ENCODE assay signal across 25 mouse cellular contexts in genomic region chr6:79401090-79401489, GRCm38 (mm10).
DNase-seq lines count a peak whose midpoint lies in the region; TF ChIP-seq lines count a peak whose summit lies in the region.
"Had no signal": no experiment of that assay in that cellular context is flagged by ENCODE, and none has a peak within 500 bp of the region (broad histone marks: within the 10 kb centered on the region; RNA-seq: fewer than 3 reads in every experiment).

No protein-coding gene starts in this region.

- H3K27ac ChIP-seq in ES-Bruce4 (ENCODE audit: insufficient read depth, low read length): peak overlapping the region; percentile 61; the same call in 1 of the 2 replicates

- no peaks in the 10 kb centered on the region for H3K36me3 ChIP-seq in ES-Bruce4 (ENCODE audit: control insufficient read depth, insufficient read depth, low read length, poor library complexity, severe bottlenecking)
- H3K36me3 ChIP-seq: G1E had no signal

- no peak overlapping the region for H3K9ac ChIP-seq in ES-Bruce4 (ENCODE audit: low read depth, poor library complexity, severe bottlenecking)

- no peaks in the 10 kb centered on the region for H3K4me1 ChIP-seq in ES-Bruce4 (ENCODE audit: control insufficient read depth, insufficient read depth, low read length)

- no peak for TF ChIP-seq CTCF in ES-Bruce4 (IDR thresholded peaks at IDR 0.05; ENCODE audit: low read depth, low read length)

- DNase-seq in ES-CJ7 (ENCODE audit: low read depth, low spot score): peak; percentile 67
- DNase-seq in R1 (ENCODE audit: low read depth, low spot score): peak; percentile 62
- DNase-seq in ZHBTc4 (ENCODE audit: low read depth, low spot score): peak; percentile 31
- DNase-seq in Muller cell, postnatal 12 days (ENCODE audit: inconsistent ontology term): no peak
- DNase-seq in kidney, postnatal 25 days: no peak
- DNase-seq in frontal cortex, postnatal 36 days (ENCODE audit: low spot score in 2 of 2): no peak
- no peak for DNase-seq in cerebellum, adult 11 months
- DNase-seq: adrenal gland, adult 2 months; adrenal gland, adult 8-10 months; adrenal gland, postnatal 10 days; adrenal gland, postnatal 14 days; adrenal gland, postnatal 25 days; adrenal gland, postnatal 36 days; B cell, adult 2 months; cerebellum, adult 11-12 months; cerebellum, adult 18-20 months; cerebellum, adult 2 months; cerebellum, adult 8-10 months; cerebellum, adult 9-10 months; cerebellum, adult 9-11 months; cerebellum, postnatal 10 days had no signal

- no peak overlapping the region for H3K4me3 ChIP-seq in ES-Bruce4 (ENCODE audit: low read depth, low read length)

- no peak for TF ChIP-seq POLR2A in ES-Bruce4 (IDR thresholded peaks at IDR 0.05; ENCODE audit: insufficient read depth, low read length)

- no peaks in the 10 kb centered on the region for H3K9me3 ChIP-seq in ES-Bruce4 (replicated peaks; ENCODE audit: control insufficient read depth, insufficient read depth, low read length, poor library complexity, severe bottlenecking)
- H3K9me3 ChIP-seq: G1E had no signal

- no peaks in the 10 kb centered on the region for H3K27me3 ChIP-seq in ES-Bruce4 (ENCODE audit: control insufficient read depth, insufficient read depth, low read length, poor library complexity, severe bottlenecking)
- H3K27me3 ChIP-seq: CH12.LX, Patski had no signal

- TF ChIP-seq EP300 in ES-Bruce4 (IDR thresholded peaks at IDR 0.05; ENCODE audit: insufficient read depth, low read depth, low read length): peak; percentile 82

Comparison
In these comparisons a context has a peak if more than half of its experiments do, and no peak if none do; other contexts are left out.
1. DNase-seq: peak in ES-CJ7 (single experiment), R1 (single experiment) and ZHBTc4 (single experiment); none in Muller cell, postnatal 12 days (single experiment), kidney, postnatal 25 days (0 of 2), frontal cortex, postnatal 36 days (0 of 2) and cerebellum, adult 11 months (single experiment).